16 mouse cellular contexts compared by ENCODE assay signal in genomic region chr10:111314636-111315395, GRCm38 (mm10). TPM values are rescaled to one million over a fixed set of nuclear protein-coding genes. Genes with fewer than 3 reads are reported as not detected.
DNase-seq lines count a peak whose midpoint lies in the region; ATAC-seq and TF ChIP-seq lines count a peak whose summit lies in the region.
"Had no signal": no experiment of that assay in that cellular context is flagged by ENCODE, and none has a peak within 500 bp of the region (broad histone marks: within the 10 kb centered on the region; RNA-seq: fewer than 3 reads in every experiment).

No protein-coding gene starts in this region.

- H3K9me3 ChIP-seq in hindbrain, embryonic 11.5 days (ENCODE audit: control insufficient read depth, low read length) = no peaks in the 10 kb centered on the region
- H3K9me3 ChIP-seq: heart, embryonic 15.5 days; limb, embryonic 12.5 days; neural tube, embryonic 15.5 days had no signal

- no peak for TF ChIP-seq POLR2A in kidney, adult 2 months (IDR thresholded peaks at IDR 0.05; ENCODE audit: low read depth, low read length)

- no peak overlapping the region for H3K27ac ChIP-seq in kidney, adult 2 months (ENCODE audit: insufficient read depth, low read depth, low read length)
- H3K27ac ChIP-seq in hindbrain, embryonic 11.5 days (ENCODE audit: low read depth, low read length) = no peak overlapping the region
- H3K27ac ChIP-seq: gastrocnemius, adult 2 months; heart, embryonic 15.5 days; hindbrain, postnatal 0 days; limb, embryonic 12.5 days; neural tube, embryonic 15.5 days had no signal

- no peak for TF ChIP-seq CTCF in kidney, adult 2 months (conservative IDR thresholded peaks at IDR 0.05; ENCODE audit: insufficient read depth, insufficient read length, low read depth, low read length)

- no peaks in the 10 kb centered on the region for H3K27me3 ChIP-seq in kidney, adult 2 months (replicated peaks; ENCODE audit: control insufficient read depth, insufficient read depth, low read length)
- H3K27me3 ChIP-seq in hindbrain, embryonic 11.5 days (ENCODE audit: control insufficient read depth, insufficient read depth, low read length) = no peaks in the 10 kb centered on the region
- H3K27me3 ChIP-seq: heart, embryonic 15.5 days; limb, embryonic 12.5 days; neural tube, embryonic 15.5 days had no signal

- 77% methylated on average over 10 of the region's 10 CpGs for WGBS in kidney, adult 2 months
- WGBS in hindbrain, embryonic 11.5 days = 76% methylated on average over 10 of the region's 10 CpGs

- H3K9ac ChIP-seq in hindbrain, embryonic 11.5 days (ENCODE audit: low read depth, low read length) = no peak overlapping the region
- H3K9ac ChIP-seq: heart, embryonic 15.5 days; limb, embryonic 12.5 days; neural tube, embryonic 15.5 days had no signal

- DNase-seq in kidney, adult 2 months = peak; percentile 17
- no peak for DNase-seq in kidney, postnatal 10 days
- DNase-seq in urinary bladder, postnatal 4 days (ENCODE audit: low spot score in 2 of 2) = peak; percentile 5 to 44
- no peak for DNase-seq in urinary bladder, postnatal 25 days (ENCODE audit: low spot score)
- peak; percentile 48 to 65 for DNase-seq in left cerebral cortex, adult 9 months (ENCODE audit: low spot score in 2 of 2)
- peak; percentile 75 for DNase-seq in telencephalon, adult 2 months (ENCODE audit: low read depth, low spot score)
- no peak for DNase-seq in adrenal gland, adult 2 months
- no peak for DNase-seq in hindbrain, embryonic 11.5 days (ENCODE audit: low spot score)
- DNase-seq: cerebellum, postnatal 36 days; gastrocnemius, adult 2 months; kidney, postnatal 25 days had no signal

- no peak overlapping the region for H3K4me2 ChIP-seq in hindbrain, embryonic 11.5 days (replicated peaks; ENCODE audit: low read depth, low read length)
- H3K4me2 ChIP-seq: heart, embryonic 15.5 days; limb, embryonic 12.5 days; neural tube, embryonic 15.5 days had no signal

- no peak overlapping the region for H3K4me3 ChIP-seq in kidney, adult 2 months (ENCODE audit: insufficient read depth, low read depth, low read length)
- no peak overlapping the region for H3K4me3 ChIP-seq in hindbrain, embryonic 11.5 days (ENCODE audit: low read depth, low read length)
- H3K4me3 ChIP-seq: erythroblast, embryonic 14.5 days; gastrocnemius, adult 2 months; heart, embryonic 15.5 days; limb, embryonic 12.5 days; neural tube, embryonic 15.5 days had no signal

- H3K4me1 ChIP-seq in kidney, adult 2 months (ENCODE audit: control insufficient read depth, insufficient read depth, low read length) = no peaks in the 10 kb centered on the region
- no peaks in the 10 kb centered on the region for H3K4me1 ChIP-seq in hindbrain, embryonic 11.5 days (replicated peaks; ENCODE audit: control insufficient read depth, insufficient read depth, low read length)
- H3K4me1 ChIP-seq: heart, embryonic 15.5 days; limb, embryonic 12.5 days; neural tube, embryonic 15.5 days had no signal

- ATAC-seq in hindbrain, embryonic 11.5 days (ENCODE audit: low FRiP score) = no peak
- ATAC-seq: hindbrain, postnatal 0 days had no signal

- no peaks in the 10 kb centered on the region for H3K36me3 ChIP-seq in kidney, adult 2 months (ENCODE audit: control insufficient read depth, insufficient read depth, low read length)
- no peaks in the 10 kb centered on the region for H3K36me3 ChIP-seq in hindbrain, embryonic 11.5 days (ENCODE audit: control insufficient read depth, insufficient read depth, low read length)
- H3K36me3 ChIP-seq: heart, embryonic 15.5 days; limb, embryonic 12.5 days; neural tube, embryonic 15.5 days had no signal

RNA-seq across cellular contexts. Expression of gene Bbs10, which starts 16.3 kb away (rescaled TPM):
- polyA plus RNA-seq in kidney, adult 2 months (2012; rRNA removed) = 1.3 and 1.7 TPM in 2 replicates
- 1 to 10 TPM; 3.5 to 7.3 TPM for total RNA-seq in adrenal gland, adult 2 months (2021)
- polyA plus RNA-seq in adrenal gland, adult 2 months (2012; rRNA removed) = 0.79 and 0.81 TPM in 2 replicates
- 6.4 and 6.5 TPM in 2 replicates for polyA plus RNA-seq in hindbrain, embryonic 11.5 days (2014; fragmentation: Nextera tagmentation; extraction: Ambion mirVana)
- polyA plus RNA-seq: erythroblast, embryonic 14.5 days had no signal

Comparison
In these comparisons a context has a peak if more than half of its experiments do, and no peak if none do; other contexts are left out.
1. DNase-seq: peak in kidney, adult 2 months (single experiment), urinary bladder, postnatal 4 days (2 of 2), left cerebral cortex, adult 9 months (2 of 2) and telencephalon, adult 2 months (single experiment); none in kidney, postnatal 10 days (single experiment), urinary bladder, postnatal 25 days (single experiment), adrenal gland, adult 2 months (single experiment) and hindbrain, embryonic 11.5 days (single experiment).